Mouse (Mus musculus): ENCODE data around the gene Plppr4.

DNA sequence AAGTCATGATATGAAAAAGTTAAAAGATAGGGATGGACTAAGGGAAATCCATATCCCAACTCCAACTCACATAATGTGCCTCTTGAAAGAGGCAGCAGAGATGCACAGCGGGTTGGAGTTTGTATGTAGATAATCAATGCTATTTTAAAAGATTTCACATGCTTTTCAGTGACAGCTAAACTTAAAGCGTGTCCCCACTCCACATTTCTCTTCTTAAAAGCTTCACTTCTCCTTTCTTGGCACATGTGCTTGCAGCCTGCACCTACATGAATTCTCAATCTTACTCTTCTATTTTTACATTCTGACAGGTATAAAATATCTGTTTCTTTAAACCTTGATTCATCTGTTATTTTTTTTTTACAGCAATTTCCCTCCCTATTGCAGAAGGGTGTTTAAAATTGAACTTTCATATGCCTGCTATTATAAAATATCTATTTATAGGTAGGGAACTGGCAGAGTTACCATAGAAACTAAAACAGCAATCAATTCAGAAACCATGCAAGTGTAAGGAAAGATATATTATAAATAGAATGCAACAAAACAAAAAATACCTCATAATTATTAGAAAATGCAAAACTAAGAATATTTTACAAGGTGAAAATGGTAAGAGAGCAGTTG is 66.3 kb downstream of the Plppr4 start:
- TF ChIP-seq CTCF (IDR thresholded peaks at IDR 0.05) (no peak), POLR2A (IDR thresholded peaks at IDR 0.05; ENCODE audit: insufficient read depth, low read depth, low read length) (no peak)

All from heart, adult 2 months (tissue).